Mouse (Mus musculus): Measurements from ENCODE around the gene 4931422A03Rik.

4931422A03Rik gene

GRCm38 (mm10) chr2:103970041-103970790 is 57.9 kb downstream of the 4931422A03Rik start:
- DNase-seq (ENCODE audit: low spot score in 2 of 2), result peak in 1 of 2 experiments; percentile 34

DNA sequence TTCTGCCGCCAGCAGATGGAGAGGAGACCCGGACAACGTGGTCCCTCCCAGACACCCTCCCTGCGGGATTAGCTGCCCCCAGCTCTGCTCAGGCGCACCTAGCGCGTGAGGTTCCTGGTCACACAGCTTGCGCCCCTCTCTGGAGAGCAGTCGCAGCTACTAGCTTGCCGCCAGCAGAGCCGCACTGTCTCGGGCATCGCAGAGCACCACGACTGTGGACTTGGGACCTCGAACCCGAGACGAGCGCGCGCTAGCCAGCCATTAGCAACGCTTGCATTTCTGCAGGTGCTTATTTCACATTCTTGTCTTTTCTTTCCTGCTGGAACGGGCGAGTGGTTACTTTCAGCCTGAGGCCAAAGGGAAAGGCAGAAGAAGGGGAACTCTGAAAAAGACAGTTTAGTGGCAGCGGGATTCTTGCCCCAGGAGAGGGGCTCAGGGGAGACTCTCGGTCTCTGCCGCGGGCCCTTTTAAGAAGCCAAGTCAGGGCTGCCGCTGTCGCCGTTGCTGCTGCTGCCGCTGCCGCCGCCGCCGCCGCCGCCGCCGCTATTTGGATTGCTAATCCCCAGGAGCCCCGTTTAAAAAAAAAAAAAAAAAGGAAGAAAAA is 58.6 kb downstream of the 4931422A03Rik start:
- peak in 1 of 2 experiments; percentile 26 for DNase-seq (ENCODE audit: low spot score in 2 of 2)

DNA sequence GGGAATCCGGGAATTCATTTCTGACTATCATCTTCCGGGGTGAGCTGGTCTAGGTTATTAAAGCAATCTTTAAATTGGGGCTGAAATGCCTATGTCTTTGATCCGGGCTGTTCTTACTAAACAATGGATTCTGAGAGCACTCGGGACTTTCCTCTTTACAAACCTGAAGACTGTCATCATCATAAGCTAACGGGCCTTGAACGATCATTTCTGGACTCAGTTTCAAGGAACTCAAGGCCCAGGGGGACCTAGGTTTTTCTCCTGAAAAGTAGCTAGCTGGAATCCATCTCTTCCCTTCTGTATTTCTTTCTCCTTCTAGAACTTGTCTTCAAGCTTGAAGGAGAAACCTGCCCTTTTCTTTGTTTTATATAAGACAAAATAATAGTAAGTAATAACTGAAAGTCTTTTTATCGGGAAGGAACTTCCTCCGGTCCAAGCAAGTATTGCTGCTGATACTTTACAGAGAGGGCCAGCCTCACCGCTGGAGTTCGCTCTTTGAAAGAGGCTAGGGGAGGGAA is 59.2 kb downstream of the 4931422A03Rik start:
- DNase-seq (ENCODE audit: low spot score in 2 of 2), result no peak

- no peak for DNase-seq (ENCODE audit: low spot score in 2 of 2)
These were observed 60.0 kb downstream of the 4931422A03Rik start for GRCm38 (mm10) chr2:103968186-103968585.

DNA sequence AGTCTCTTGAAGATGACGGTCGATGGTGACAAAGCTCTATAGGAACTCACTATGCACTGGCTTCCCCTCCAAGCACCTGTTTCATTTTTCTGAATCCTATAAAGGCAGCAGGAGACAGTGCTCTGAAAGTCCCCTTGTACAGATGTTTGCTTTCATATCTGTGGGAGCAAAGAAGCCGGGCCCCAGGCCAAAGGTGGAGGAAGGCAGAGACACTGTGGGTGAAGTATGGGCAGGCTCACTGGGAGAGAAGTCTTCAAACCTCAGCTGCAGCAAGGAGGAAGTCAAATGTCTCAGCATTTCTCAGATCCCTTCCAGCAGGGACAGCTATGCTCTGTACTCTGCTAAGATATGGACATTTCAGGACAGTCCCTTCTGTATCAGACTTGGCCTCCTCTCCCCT is 62.8 kb downstream of the 4931422A03Rik start:
- no peak for DNase-seq (ENCODE audit: low spot score in 2 of 2)

DNA sequence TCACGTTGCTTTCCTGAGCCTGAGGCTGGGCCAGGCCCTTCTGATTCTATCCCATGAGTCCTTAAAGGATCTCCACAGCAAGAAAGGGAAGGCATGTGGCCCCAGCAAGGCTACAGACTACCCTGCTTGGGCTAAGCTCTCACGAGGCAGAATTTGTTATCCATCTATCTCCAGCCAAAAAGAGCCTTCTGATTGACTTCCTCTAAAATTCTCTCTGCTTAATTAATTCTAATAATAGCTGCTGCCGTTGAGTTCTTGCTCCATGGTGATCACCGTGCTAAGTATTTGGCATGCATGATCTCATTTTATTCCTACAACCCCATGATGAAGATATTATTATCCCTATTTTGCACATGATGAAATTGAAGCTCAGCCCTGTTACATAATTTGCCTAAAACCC is 65.8 kb downstream of the 4931422A03Rik start:
- no peak for DNase-seq (ENCODE audit: low spot score in 2 of 2)

- DNase-seq (ENCODE audit: low spot score in 2 of 2), result no peak
These were observed 68.6 kb downstream of the 4931422A03Rik start for GRCm38 (mm10) chr2:103959574-103959973.

DNA sequence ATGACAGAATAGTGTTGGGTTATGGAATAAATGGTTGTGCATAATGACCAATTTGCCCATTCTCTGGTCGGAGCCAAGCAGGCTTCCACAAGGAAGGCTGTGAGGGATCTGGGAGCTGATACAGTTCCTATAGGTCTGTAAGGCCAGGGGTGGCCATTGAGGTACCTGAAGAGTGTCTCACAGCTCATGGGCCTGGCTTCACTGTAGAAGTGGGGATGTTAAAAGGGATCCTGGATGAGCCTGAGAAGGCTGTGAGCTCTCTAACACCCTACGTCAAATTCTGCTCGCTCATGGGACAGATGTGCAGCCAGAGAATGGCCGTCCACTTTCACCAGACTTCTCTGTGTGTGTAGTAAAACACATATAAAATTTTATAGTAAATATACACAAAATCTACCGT is 69.1 kb downstream of the 4931422A03Rik start:
- DNase-seq (ENCODE audit: low spot score in 2 of 2), result no peak

DNA sequence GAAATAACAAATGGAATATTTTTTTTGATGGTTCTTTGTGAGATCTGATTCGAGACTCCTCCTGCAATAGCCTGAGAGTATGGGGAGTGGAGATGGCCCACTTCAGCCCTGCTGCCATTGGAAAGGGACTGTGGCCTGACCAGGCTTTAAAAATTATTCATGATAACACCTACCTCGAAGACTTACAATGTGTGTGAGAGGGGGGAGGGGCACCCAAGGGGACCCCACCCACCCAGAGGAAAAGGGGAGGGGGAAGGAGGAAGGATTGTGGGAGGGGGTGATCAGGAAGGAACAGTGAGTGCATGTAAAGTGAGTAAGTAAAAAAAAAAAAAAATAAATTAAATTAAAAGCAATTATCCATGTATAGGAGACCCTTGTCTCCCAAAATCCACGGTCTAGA is 69.5 kb downstream of the 4931422A03Rik start:
- no peak for DNase-seq (ENCODE audit: low spot score in 2 of 2)

DNA sequence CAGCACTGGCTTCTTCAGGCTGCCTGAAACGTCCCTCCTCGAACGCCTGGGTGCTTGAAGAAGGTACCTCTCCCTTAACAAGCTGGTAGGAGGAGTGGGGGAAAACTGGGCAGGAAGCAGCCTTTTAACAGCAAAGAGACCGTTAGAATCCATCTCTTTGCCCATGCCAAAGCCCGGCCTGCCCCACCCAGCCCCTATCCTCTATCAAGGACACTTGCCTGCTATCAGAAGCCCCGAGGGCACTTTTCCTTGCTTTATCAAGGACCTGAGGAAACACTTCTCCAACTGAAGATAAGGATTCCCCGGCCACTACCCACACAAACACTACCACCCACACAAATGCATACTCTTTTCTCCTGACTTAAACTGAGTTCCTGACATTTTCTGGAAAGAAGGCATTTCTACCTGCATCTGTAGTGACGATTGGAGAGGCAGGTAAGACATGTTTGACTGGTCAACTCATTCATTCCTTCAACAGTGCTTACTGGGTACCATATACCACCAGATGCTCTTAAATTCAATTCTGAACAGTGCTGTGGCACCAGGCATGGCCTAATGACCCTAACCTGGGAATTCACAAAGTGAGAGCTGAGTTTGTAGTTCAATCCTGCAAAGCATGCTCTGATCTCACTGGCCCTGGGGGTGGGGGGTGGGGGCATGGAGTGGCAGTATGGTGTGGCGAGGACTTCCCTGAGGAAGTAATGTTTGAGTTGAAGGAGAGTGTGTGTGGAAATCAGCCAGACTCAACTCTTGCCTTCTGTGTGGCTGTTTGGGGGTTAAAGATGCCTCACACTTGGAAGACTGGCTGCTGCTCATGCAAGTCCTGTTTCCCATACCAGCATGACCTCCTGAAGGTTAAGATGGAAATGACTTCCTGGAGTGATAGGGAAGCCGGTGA is 70.3 kb downstream of the 4931422A03Rik start, which contains the start of gene Lmo2:
Gene Lmo2, plus strand, starts transcription at position 338 of the 898 bp plus-strand sequence.
- DNase-seq (ENCODE audit: low spot score in 2 of 2), result no peak

GRCm38 (mm10) chr2:103956867-103957266 is 71.3 kb downstream of the 4931422A03Rik start:
- DNase-seq (ENCODE audit: low spot score in 2 of 2), result no peak

GRCm38 (mm10) chr2:103955714-103956113 is 72.4 kb downstream of the 4931422A03Rik start:
- DNase-seq (ENCODE audit: low spot score in 2 of 2), result no peak

DNA sequence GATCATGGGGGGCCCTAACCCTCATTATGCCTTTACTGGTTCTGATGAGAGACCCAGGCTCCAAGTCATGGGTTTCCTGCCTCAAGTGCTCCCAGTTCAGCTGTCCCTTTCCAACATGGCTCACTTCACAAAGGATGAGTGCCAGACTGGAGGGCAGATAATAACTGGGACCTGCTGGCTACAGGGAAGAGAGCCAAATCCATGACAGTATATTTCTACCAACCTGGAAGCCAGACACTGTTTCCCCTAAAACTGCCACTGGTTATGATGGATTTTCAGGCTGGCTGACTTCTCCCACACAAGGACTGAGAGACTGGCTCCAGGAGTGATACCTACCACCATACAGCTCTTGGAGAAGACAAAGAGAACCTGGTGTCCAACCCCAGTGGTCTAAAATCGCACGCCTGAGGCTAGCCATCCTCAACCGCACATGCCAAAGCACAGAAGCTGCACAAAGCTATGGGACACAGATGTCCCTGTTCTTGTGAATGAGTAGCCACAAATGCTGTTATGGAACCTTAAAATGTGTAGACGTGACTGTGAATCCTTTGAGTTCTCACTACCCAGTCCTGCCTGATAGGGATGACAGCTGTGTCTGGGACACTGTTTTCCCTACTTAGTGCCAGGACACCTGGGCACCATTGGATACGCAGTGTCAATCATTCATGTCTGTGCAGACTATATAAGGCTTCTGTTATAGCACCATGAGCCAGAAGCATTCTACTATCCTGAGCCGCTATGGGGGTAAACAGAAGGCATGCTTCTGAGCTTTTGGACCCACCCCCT is 74.9 kb downstream of the 4931422A03Rik start:
- no peak for DNase-seq (ENCODE audit: low spot score in 2 of 2)

DNA sequence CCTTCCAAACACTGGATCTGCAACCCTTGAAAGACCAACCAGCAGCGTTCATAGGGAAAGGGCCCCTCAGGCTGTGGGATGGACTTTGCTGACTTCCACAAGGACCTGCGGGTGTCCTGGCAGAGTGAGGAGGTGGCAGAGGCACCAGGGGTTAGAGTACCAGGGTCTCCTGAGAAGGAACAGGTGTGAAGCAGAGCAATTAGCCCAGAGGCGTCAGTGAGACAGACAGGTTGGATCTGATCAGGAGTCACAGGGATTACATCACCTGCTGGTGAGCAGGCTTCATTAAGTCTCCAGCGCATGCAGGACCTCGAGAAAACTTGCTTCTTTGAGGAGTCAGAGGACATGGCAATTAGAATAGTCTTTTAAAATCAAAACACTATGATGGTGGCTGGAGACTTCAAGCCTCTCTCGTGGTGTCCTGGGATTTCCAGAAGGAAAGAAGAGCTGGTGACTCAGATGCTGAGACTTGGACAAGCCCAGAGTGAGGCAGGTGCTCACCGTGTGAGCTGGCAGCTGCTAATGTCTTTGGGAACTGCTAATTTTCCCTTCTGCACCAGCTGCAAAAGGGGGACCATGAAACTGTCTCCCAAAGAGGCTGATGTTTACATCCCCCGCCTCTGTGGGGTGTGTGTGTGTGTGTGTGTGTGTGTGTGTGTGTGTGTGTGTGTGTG is 80.0 kb downstream of the 4931422A03Rik start:
- DNase-seq (ENCODE audit: low spot score in 2 of 2), result no peak

GRCm38 (mm10) chr2:103946892-103947291 is 81.3 kb downstream of the 4931422A03Rik start:
- DNase-seq (ENCODE audit: low spot score in 2 of 2), result no peak

GRCm38 (mm10) chr2:103945571-103946092 is 82.5 kb downstream of the 4931422A03Rik start:
- no peak for DNase-seq (ENCODE audit: low spot score in 2 of 2)

GRCm38 (mm10) chr2:103944859-103945258 is 83.3 kb downstream of the 4931422A03Rik start:
- no peak for DNase-seq (ENCODE audit: low spot score in 2 of 2)

- no peak for DNase-seq (ENCODE audit: low spot score in 2 of 2)
These were observed 87.1 kb downstream of the 4931422A03Rik start for GRCm38 (mm10) chr2:103941085-103941484.

- no peak for DNase-seq (ENCODE audit: low spot score in 2 of 2)
These were observed 89.2 kb downstream of the 4931422A03Rik start for GRCm38 (mm10) chr2:103939003-103939402.

- no peak for DNase-seq (ENCODE audit: low spot score in 2 of 2)
These were observed 89.6 kb downstream of the 4931422A03Rik start for GRCm38 (mm10) chr2:103938573-103938972.
